Mouse (Mus musculus): Measurements from ENCODE around the gene Ms4a14. TPM values are rescaled to one million over a fixed set of nuclear protein-coding genes. Genes with fewer than 3 reads are reported as not detected.

Ms4a14 gene
- polyA plus RNA-seq, 1 experiment, result not detected

DNA sequence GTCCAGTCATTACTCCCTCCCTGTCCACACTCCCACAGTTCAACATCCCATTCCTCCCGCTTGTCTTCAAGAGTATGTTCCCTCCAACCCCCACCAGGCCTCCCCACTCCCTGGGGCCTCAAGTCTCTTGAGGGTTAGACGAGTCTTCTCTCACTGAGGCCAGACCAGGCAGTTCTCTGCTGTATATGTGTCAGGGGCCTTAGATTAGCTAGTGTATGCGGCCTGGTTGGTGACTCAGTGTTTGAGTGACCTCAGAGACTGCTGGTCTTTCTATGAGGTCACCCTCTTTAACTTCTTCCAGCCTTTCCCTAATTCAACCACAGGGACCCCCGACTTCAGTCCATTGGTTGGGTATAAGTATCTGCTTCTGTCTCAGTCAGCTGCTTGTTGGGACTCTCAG lies 47.3 kb downstream of the Ms4a14 start:
- no peak for TF ChIP-seq GATA1 (IDR thresholded peaks at IDR 0.05; ENCODE audit: low read length)

- TF ChIP-seq GATA1 (IDR thresholded peaks at IDR 0.05; ENCODE audit: low read length), result no peak
Observed at GRCm38 (mm10) chr19:11266052-11266845, 48.0 kb downstream of the Ms4a14 start, which contains the start of gene Ms4a1. Gene Ms4a1, minus strand, starts transcription at chr19:11266241.

GRCm38 (mm10) chr19:11264602-11265185 lies 49.6 kb downstream of the Ms4a14 start:
- no peak for TF ChIP-seq GATA1 (IDR thresholded peaks at IDR 0.05; ENCODE audit: low read length)

DNA sequence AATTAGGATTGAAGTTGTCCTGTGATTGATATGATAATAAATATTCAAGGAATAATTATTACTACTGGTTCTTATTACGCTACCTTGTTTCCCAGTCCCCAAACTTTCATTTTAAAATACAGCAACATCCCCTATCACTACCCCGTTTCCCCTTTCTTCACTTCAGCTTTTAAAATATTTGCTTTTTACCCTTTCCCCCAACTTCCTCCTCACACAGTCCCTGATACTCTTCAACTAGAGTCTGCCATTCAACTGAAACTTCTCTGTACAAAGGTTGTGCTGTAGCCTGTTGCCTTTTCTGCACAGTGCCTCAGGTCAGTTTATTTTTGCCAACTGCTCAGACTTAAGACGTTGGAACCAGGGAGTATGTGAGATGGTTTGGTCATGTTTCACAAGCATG lies 50.7 kb downstream of the Ms4a14 start:
- no peak for TF ChIP-seq GATA1 (IDR thresholded peaks at IDR 0.05; ENCODE audit: low read length)

DNA sequence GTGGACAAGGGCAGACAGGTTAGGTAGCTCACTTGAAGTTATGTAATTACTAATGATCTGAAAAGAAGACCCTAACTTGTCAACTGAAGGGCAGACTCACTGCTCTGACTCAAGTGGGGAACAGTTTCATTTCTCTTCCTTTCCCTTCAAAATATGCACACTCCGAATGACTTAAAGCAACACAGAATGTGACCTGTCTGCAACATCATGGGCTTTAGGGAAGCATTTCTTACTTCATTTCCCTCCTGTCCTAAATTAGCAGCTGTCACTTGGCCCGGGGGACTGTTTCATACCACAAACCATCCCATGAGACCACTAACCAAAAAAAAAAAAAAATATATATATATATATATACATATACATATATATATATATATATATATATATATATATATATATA lies 52.7 kb downstream of the Ms4a14 start:
- no peak for TF ChIP-seq GATA1 (IDR thresholded peaks at IDR 0.05; ENCODE audit: low read length)

Other genes with a start within 250 kb of the Ms4a14 start
- gene Ms4a8a, start 233.4 kb downstream of the Ms4a14 start, polyA plus RNA-seq (2012), result not detected in 2 replicates
- not detected in 2 replicates for gene 1700017D01Rik, start 183.6 kb downstream of the Ms4a14 start, polyA plus RNA-seq (2012)
- not detected in 2 replicates for gene 1700025F22Rik, start 149.1 kb downstream of the Ms4a14 start, polyA plus RNA-seq (2012)
- gene Ms4a13, start 117.7 kb downstream of the Ms4a14 start, polyA plus RNA-seq (2012), result not detected in 2 replicates
- not detected in 2 replicates for gene Ms4a12, start 82.0 kb downstream of the Ms4a14 start, polyA plus RNA-seq (2012)
- not detected in 2 replicates for gene Ms4a1, start 48.2 kb downstream of the Ms4a14 start, polyA plus RNA-seq (2012)
- not detected in 2 replicates for gene Ms4a5, start 30.6 kb downstream of the Ms4a14 start, polyA plus RNA-seq (2012)
- gene Ms4a7, start 21.7 kb upstream of the Ms4a14 start, polyA plus RNA-seq (2012), result not detected in 2 replicates
- gene Ms4a4a, start 61.1 kb upstream of the Ms4a14 start, polyA plus RNA-seq (2012), result not detected in 2 replicates
- not detected in 2 replicates for gene Ms4a4c, start 90.3 kb upstream of the Ms4a14 start, polyA plus RNA-seq (2012)
- not detected in 2 replicates for gene Ms4a4b, start 129.1 kb upstream of the Ms4a14 start, polyA plus RNA-seq (2012)
- gene Ms4a6c, start 154.9 kb upstream of the Ms4a14 start, polyA plus RNA-seq (2012), result not detected in 2 replicates
- gene Gm8369, start 171.5 kb upstream of the Ms4a14 start, polyA plus RNA-seq (2012), result not detected in 2 replicates
- not detected in 2 replicates for gene Ms4a6b, start 202.1 kb upstream of the Ms4a14 start, polyA plus RNA-seq (2012)
- not detected in 2 replicates for gene Ms4a4d, start 222.3 kb upstream of the Ms4a14 start, polyA plus RNA-seq (2012)

Measured in G1E-ER4 (cell line).